Mouse (Mus musculus) liver, embryonic 14.5 days (tissue): ENCODE results near the gene Tiprl.

ENCODE experiments used
- CTCF ChIP-seq: IDR thresholded peaks from 2 replicates; pipeline ENCODE4 v1.5.1; 2016; ENCODE audit warnings: antibody characterized with exemption, low read depth, control low read depth
- EP300 ChIP-seq: IDR thresholded peaks from 2 replicates; pipeline ENCODE4 v1.6.1; 2016; ENCODE audit warnings: antibody characterized with exemption, low read depth

DNA sequence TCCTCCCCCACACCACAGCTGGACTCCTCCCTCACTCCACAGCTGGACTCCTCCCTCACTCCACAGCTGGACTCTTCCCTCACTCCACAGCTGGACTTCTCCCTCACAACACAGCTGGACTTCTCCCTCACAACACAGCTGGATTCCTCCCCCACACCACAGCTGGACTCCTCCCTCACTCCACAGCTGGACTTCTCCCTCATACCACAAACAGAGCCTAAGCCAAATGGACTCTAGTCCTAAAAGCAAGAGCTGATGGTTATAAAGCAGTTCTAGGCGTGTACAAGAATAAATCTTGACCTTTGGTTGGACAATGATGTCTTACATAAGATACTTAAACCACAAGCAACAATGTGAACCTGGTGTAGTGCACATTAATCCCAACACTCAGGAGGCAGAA lies 37.8 kb downstream of the Tiprl start:
- TF ChIP-seq EP300 (no peak), CTCF (no peak)
